Mouse (Mus musculus) lung, adult 2 months (tissue): ENCODE measurements around the gene Gm20388. TPM values are rescaled to one million over a fixed set of nuclear protein-coding genes. Genes with fewer than 3 reads are reported as not detected.
A peak's percentile ranks its signal among the peaks of the same experiment; 100 is the strongest.

ENCODE experiments used
- DNase-seq: peaks from one replicate; pipeline ENCODE4 v3.0.0; 2022
- H3K4me1 ChIP-seq: fragments of 200-500 bp; 2 replicates; pipeline ENCODE4 v1.6.1; 2011; ENCODE audit warnings: low read length; ENCODE audit not compliant: control insufficient read depth, insufficient read depth
- H3K4me3 ChIP-seq: fragments of 200-500 bp; replicated peaks from 2 replicates; pipeline ENCODE3; 2011; ENCODE audit warnings: low read depth, mild to moderate bottlenecking, control low read depth, low read length; ENCODE audit errors: extremely low read depth
- CTCF ChIP-seq: fragments of 200-500 bp; IDR thresholded peaks from 2 replicates; pipeline ENCODE4 v1.5.1; 2011; ENCODE audit warnings: mild to moderate bottlenecking, low read length, control low read depth; ENCODE audit not compliant: insufficient read depth
- POLR2A ChIP-seq: fragments of 200-500 bp; IDR thresholded peaks from 2 replicates; pipeline ENCODE4 v1.6.1; 2011; ENCODE audit warnings: low read depth, mild to moderate bottlenecking, control low read depth, low read length, borderline replicate concordance; ENCODE audit errors: extremely low read depth
- WGBS: fragments of 180-500 bp; shearing (Covaris S2); methylation state at CpG from one replicate; pipeline ENCODE4 v1.1.7; 2018; 5-methylcytosine and 5-hydroxymethylcytosine counted together
- polyA plus RNA-seq: library from polyadenylated mRNA; depleted of rRNA; stranded (reverse); fragments of >200 nt; gene quantifications from 2 replicates; pipeline ENCODE4 v1.2.3, GENCODE M21; 2012

Gene Gm20388
- polyA plus RNA-seq, 1 experiment: 67.8 TPM

GRCm38 (mm10) chr8:122135494-122135893, 2224.9 kb downstream of the Gm20388 start:
- peak; percentile 28; the same call in 1 of the 2 replicates for TF ChIP-seq CTCF
- no peak for TF ChIP-seq POLR2A
- no peak overlapping the region for H3K4me3 ChIP-seq
- no peak for DNase-seq
- H3K4me1 ChIP-seq: no peaks in the 10 kb centered on the region
- 68% methylated on average over 5 of the region's 5 CpGs for WGBS

GRCm38 (mm10) chr8:122139784-122140183, 2229.1 kb downstream of the Gm20388 start:
- peak; percentile 65 for TF ChIP-seq CTCF
- TF ChIP-seq POLR2A: no peak
- WGBS: 28% methylated on average over 5 of the region's 5 CpGs
- Histone ChIP-seq H3K4me3 (no peak overlapping the region), H3K4me1 (no peaks in the 10 kb centered on the region)
- peak; percentile 73 for DNase-seq

GRCm38 (mm10) chr8:122140411-122140810, 2229.8 kb downstream of the Gm20388 start:
- no peak for TF ChIP-seq POLR2A
- no peak for TF ChIP-seq CTCF
- 87% methylated on average over 4 of the region's 4 CpGs for WGBS
- H3K4me3 ChIP-seq: no peak overlapping the region

GRCm38 (mm10) chr8:122142428-122142827, 2231.8 kb downstream of the Gm20388 start:
- 86% methylated on average over 4 of the region's 4 CpGs for WGBS
- Histone ChIP-seq H3K4me1 (no peaks in the 10 kb centered on the region), H3K4me3 (no peak overlapping the region)
- no peak for DNase-seq
- TF ChIP-seq CTCF: no peak
- no peak for TF ChIP-seq POLR2A

More at GRCm38 (mm10) chr8:122140411-122140810, 2229.8 kb downstream of the Gm20388 start:
- DNase-seq: no peak
- H3K4me1 ChIP-seq: no peaks in the 10 kb centered on the region

DNA sequence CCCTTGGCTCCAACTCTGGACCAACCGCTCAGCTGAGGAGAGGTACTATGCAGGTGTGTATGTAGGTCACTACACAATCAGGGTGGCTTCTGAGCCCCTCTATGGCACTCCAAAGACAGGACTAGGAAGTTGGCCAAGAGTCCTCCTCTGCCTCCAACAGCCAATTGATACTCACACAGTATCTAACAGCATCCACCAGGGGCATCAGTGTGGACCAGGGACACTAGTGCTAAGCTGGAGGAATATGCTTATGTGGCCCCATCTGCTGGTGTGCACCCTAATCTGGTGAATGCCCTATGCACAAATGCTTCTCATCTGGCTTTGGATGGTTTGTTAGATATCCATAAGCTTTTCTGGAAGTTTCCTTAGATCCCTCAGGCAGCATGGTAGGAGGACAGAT, 2232.6 kb downstream of the Gm20388 start:
- no peak for DNase-seq
- TF ChIP-seq CTCF (no peak), POLR2A (no peak)
- WGBS: 87% methylated on average over 1 of the region's 1 CpGs
- no peak overlapping the region for H3K4me3 ChIP-seq
- no peaks in the 10 kb centered on the region for H3K4me1 ChIP-seq

DNA sequence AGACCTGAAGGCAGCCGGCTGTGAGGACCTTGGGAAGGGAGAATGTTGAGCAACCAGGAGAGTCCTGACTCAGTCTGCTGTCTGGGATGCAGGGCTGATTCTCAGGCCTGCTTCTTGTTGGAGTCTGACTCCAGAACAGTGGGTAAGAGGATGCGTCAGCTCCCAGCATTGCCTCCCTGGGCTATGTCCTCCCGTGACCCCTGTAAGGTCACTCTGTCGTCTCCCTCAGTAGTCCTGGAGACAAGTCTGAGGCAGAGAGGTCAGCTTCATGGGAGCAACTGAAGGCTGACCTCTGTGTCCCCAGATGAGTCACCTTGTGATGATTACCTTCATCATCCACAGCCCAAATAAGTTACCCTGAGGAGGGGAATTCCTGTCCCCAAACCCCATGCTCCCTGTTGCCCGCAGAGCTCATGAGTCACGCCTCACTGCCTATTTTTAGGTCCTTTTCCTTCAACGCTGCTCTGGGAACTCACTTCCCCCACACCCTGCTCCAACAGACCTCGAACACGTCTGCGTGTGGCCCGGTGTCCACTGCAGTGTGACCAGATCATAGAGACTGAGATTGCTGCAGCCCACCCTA, 2234.2 kb downstream of the Gm20388 start:
- no peak for DNase-seq
- Histone ChIP-seq H3K4me1 (no peaks in the 10 kb centered on the region), H3K4me3 (no peak overlapping the region)
- TF ChIP-seq POLR2A: no peak
- WGBS: 33% methylated on average over 11 of the region's 11 CpGs

GRCm38 (mm10) chr8:122149045-122149444, 2238.4 kb downstream of the Gm20388 start:
- DNase-seq: no peak
- no peak for TF ChIP-seq POLR2A
- Histone ChIP-seq H3K4me1 (no peaks in the 10 kb centered on the region), H3K4me3 (no peak overlapping the region)
- WGBS: 75% methylated on average over 4 of the region's 4 CpGs

DNA sequence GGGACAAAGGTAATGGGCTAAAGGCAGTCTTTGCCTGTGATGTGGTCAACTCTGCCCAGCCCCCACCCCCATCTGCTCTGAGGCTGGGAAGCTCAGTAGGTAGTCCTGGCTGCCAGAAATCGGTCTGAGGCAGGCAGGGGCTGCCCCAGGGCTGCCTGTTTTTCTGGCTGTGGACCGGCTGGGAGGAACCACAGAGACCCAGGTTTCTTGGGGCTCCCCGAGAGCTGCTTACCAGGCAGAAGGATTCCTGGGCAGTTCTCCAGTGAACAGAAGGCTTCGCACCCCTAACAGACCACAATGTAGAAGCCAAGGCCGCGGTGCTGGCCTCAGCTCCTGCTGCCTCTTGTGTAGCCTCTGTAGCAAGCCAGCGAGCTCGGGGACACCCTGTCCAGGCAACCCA, 2239.0 kb downstream of the Gm20388 start:
- Histone ChIP-seq H3K4me1 (no peaks in the 10 kb centered on the region), H3K4me3 (no peak overlapping the region)
- WGBS: 84% methylated on average over 8 of the region's 8 CpGs
- TF ChIP-seq CTCF (no peak), POLR2A (no peak)
- DNase-seq: no peak

GRCm38 (mm10) chr8:122151541-122151940, 2240.9 kb downstream of the Gm20388 start:
- Histone ChIP-seq H3K4me3 (no peak overlapping the region), H3K4me1 (no peaks in the 10 kb centered on the region)
- TF ChIP-seq CTCF (no peak), POLR2A (no peak)
- DNase-seq: no peak
- WGBS: 74% methylated on average over 3 of the region's 3 CpGs

GRCm38 (mm10) chr8:122155082-122155643, 2244.5 kb downstream of the Gm20388 start:
- WGBS: 38% methylated on average over 10 of the region's 10 CpGs
- Histone ChIP-seq H3K4me1 (no peaks in the 10 kb centered on the region), H3K4me3 (no peak overlapping the region)
- TF ChIP-seq POLR2A: no peak
- no peak for TF ChIP-seq CTCF
- DNase-seq: no peak
